Mouse (Mus musculus): Measurements from ENCODE around the gene Aspscr1.

- TF ChIP-seq POLR2A (IDR thresholded peaks at IDR 0.05; ENCODE audit: insufficient read depth, low read depth, low read length) (0 out of 2 replicates have a peak, but pooled peaks have one; percentile 5), CTCF (IDR thresholded peaks at IDR 0.05) (no peak), EP300 (IDR thresholded peaks at IDR 0.05; ENCODE audit: insufficient read depth, low read depth, low read length) (no peak)
Measured at GRCm38 (mm10) chr11:120722761-120723382, 50.1 kb downstream of the Aspscr1 start.
